Mouse (Mus musculus): ENCODE data around the gene Wrnip1. TPM values are rescaled to one million over a fixed set of nuclear protein-coding genes. Genes with fewer than 3 reads are reported as not detected.

Gene Wrnip1
- total RNA-seq (2012; rRNA removed) (50.4 and 50.6 TPM in 2 replicates), polyA plus RNA-seq (2012; ENCODE audit: insufficient read depth in 1 of 2, insufficient read length in 2 of 2, low read depth in 1 of 2, low replicate concordance in 2 of 2, missing spikeins in 1 of 2) (10 to 100 TPM in 1 of 2 experiments, not detected in 1; 38.8 TPM)

GRCm38 (mm10) chr13:32801693-32802221 is at the start of gene Wrnip1:
Gene Wrnip1, plus strand, starts transcription at chr13:32802038.
- H3K27me3 ChIP-seq (ENCODE audit: control insufficient read depth in 1 of 2, insufficient read depth in 2 of 2, low read length in 2 of 2), result 0 out of 4 replicates have a peak, but pooled peaks cover 0 to under 1% of the 10 kb centered on the region in 2 experiments
- H3K9ac ChIP-seq (ENCODE audit: control insufficient read depth, low read depth, low read length, poor library complexity, severe bottlenecking), result peak within 1 kb of the TSS; percentile 80
- H3K36me3 ChIP-seq (ENCODE audit: control insufficient read depth in 1 of 2, insufficient read depth in 2 of 2, low read length in 2 of 2), result peaks cover 2 to 16% of the 10 kb centered on the region in 2 experiments
- H3K4me3 ChIP-seq (ENCODE audit: control insufficient read depth in 1 of 2, insufficient read depth in 1 of 2, low read depth in 2 of 2, low read length in 2 of 2), result peak within 1 kb of the TSS; percentile 66 to 78
- DNase-seq (ENCODE audit: low read depth, low spot score), result peak; percentile 98
- peak within 1 kb of the TSS; percentile 17 for H3K27ac ChIP-seq (ENCODE audit: control insufficient read depth, low read depth, low read length)
- peaks cover 2 to 13% of the 10 kb centered on the region in 2 experiments; a peak in 2 of 4 replicates for H3K4me1 ChIP-seq (ENCODE audit: control insufficient read depth in 1 of 2, insufficient read depth in 2 of 2, low read length in 2 of 2)
- no peaks in the 10 kb centered on the region for H3K9me3 ChIP-seq (replicated peaks; ENCODE audit: insufficient read depth, low read length)
- H3K79me2 ChIP-seq (ENCODE audit: control insufficient read depth, insufficient read depth, low read length, poor library complexity), result peaks cover 26% of the 10 kb centered on the region
- no peak for TF ChIP-seq GABPA (IDR thresholded peaks at IDR 0.05; ENCODE audit: low read depth, low read length)
- peak; percentile 51; the same call in 1 of the 2 replicates for TF ChIP-seq POLR2AphosphoS2 (IDR thresholded peaks at IDR 0.05; ENCODE audit: low read length)
- TF ChIP-seq ZMIZ1 (IDR thresholded peaks at IDR 0.05; ENCODE audit: low read depth, low read length), result peak; percentile 86
- TF ChIP-seq POLR2A (IDR thresholded peaks at IDR 0.05; ENCODE audit: control insufficient read depth in 1 of 2, insufficient read depth in 1 of 2, low read depth in 1 of 2, low read length in 2 of 2, poor library complexity in 1 of 2), result peak; percentile 70 to 80
- peak; percentile 85 for TF ChIP-seq ELF1 (IDR thresholded peaks at IDR 0.05; ENCODE audit: low read depth, low read length)
- TF ChIP-seq SMC3 (IDR thresholded peaks at IDR 0.05; ENCODE audit: low read depth, low read length), result no peak
- TF ChIP-seq MAX (IDR thresholded peaks at IDR 0.05; ENCODE audit: low read length), result peak; percentile 23; the same call in 1 of the 2 replicates
- TF ChIP-seq TCF12 (IDR thresholded peaks at IDR 0.05; ENCODE audit: low read depth, low read length), result no peak; the same call in 1 of the 2 replicates
- TF ChIP-seq ETS1 (IDR thresholded peaks at IDR 0.05; ENCODE audit: low read depth, low read length), result no peak
- TF ChIP-seq ZKSCAN1 (IDR thresholded peaks at IDR 0.05; ENCODE audit: low read depth, low read length), result no peak
- TF ChIP-seq TBP (IDR thresholded peaks at IDR 0.05; ENCODE audit: low read depth, low read length), result peak; percentile 69
- 0 out of 2 replicates have a peak, but pooled peaks have one; percentile 48 for TF ChIP-seq MYC (IDR thresholded peaks at IDR 0.05; ENCODE audit: low read depth, low read length)
- TF ChIP-seq MAZ (IDR thresholded peaks at IDR 0.05; ENCODE audit: low read depth, low read length), result no peak
- peak; percentile 97 for TF ChIP-seq NRF1 (IDR thresholded peaks at IDR 0.05; ENCODE audit: insufficient read depth, low read depth, low read length, poor library complexity, severe bottlenecking)
- no peak for TF ChIP-seq EP300 (IDR thresholded peaks at IDR 0.05; ENCODE audit: low read depth in 1 of 2, low read length in 2 of 2)
- no peak for TF ChIP-seq POLR2AphosphoS5 (IDR thresholded peaks at IDR 0.05; ENCODE audit: borderline replicate concordance, low read depth, low read length)
- no peak for TF ChIP-seq JUND (IDR thresholded peaks at IDR 0.05; ENCODE audit: low read depth, low read length)
- peak in 2 of 3 experiments; percentile 38 to 51; a peak in 4 of 6 replicates for TF ChIP-seq CTCF (IDR thresholded peaks at IDR 0.05 in 2 of 3, conservative IDR thresholded peaks at IDR 0.05 in 1 of 3; ENCODE audit: control insufficient read depth in 1 of 3, insufficient read depth in 1 of 3, low read depth in 2 of 3, low read length in 3 of 3, poor library complexity in 1 of 3, severe bottlenecking in 1 of 3)
- TF ChIP-seq NELFE (IDR thresholded peaks at IDR 0.05; ENCODE audit: low read depth, low read length), result peak; percentile 74
- peak; percentile 99 for TF ChIP-seq HCFC1 (IDR thresholded peaks at IDR 0.05; ENCODE audit: low read depth, low read length)
- TF ChIP-seq USF1 (IDR thresholded peaks at IDR 0.05; ENCODE audit: low read depth, low read length), result no peak
- TF ChIP-seq UBTF (IDR thresholded peaks at IDR 0.05; ENCODE audit: borderline replicate concordance, insufficient read depth, low read depth, low read length), result no peak
- peak; percentile 81 for TF ChIP-seq MXI1 (IDR thresholded peaks at IDR 0.05; ENCODE audit: low read depth, low read length)
- TF ChIP-seq TAL1 (IDR thresholded peaks at IDR 0.05; ENCODE audit: low read length), result no peak
- TF ChIP-seq ZNF384 (IDR thresholded peaks at IDR 0.05; ENCODE audit: low read depth, low read length), result no peak
- peak; percentile 53; the same call in 1 of the 2 replicates for TF ChIP-seq SIN3A (IDR thresholded peaks at IDR 0.05; ENCODE audit: low read length)
- TF ChIP-seq E2F4 (IDR thresholded peaks at IDR 0.05; ENCODE audit: borderline replicate concordance, low read depth, low read length), result no peak
- TF ChIP-seq USF2 (IDR thresholded peaks at IDR 0.05; ENCODE audit: borderline replicate concordance in 1 of 2, insufficient read depth in 1 of 2, low read depth in 1 of 2, low read length in 2 of 2), result no peak
- TF ChIP-seq RCOR1 (IDR thresholded peaks at IDR 0.05; ENCODE audit: low read depth, low read length), result no peak
- TF ChIP-seq BHLHE40 (IDR thresholded peaks at IDR 0.05; ENCODE audit: borderline replicate concordance, low read depth, low read length), result peak; percentile 11; the same call in 1 of the 2 replicates
- no peak for TF ChIP-seq GATA1 (IDR thresholded peaks at IDR 0.05; ENCODE audit: low read depth, low read length)
- TF ChIP-seq MYB (IDR thresholded peaks at IDR 0.05; ENCODE audit: low read depth, low read length), result no peak
- TF ChIP-seq MAFK (IDR thresholded peaks at IDR 0.05; ENCODE audit: borderline replicate concordance, low read depth, low read length), result no peak
- TF ChIP-seq KAT2A (conservative IDR thresholded peaks at IDR 0.05; ENCODE audit: low read depth, low read length), result peak; percentile 92
- no peak for TF ChIP-seq CHD1 (IDR thresholded peaks at IDR 0.05; ENCODE audit: low read depth, low read length)
- TF ChIP-seq ZC3H11A (IDR thresholded peaks at IDR 0.05; ENCODE audit: low read depth, low read length), result no peak
